Mouse (Mus musculus) inflammation-experienced regulatory T-cells (primary cell): ENCODE data around the gene Cpt1b. TPM values are rescaled to one million over a fixed set of nuclear protein-coding genes. Genes with fewer than 3 reads are reported as not detected.

Experiments
- polyA plus RNA-seq, 2 experiments: library from polyadenylated mRNA; unstranded; fragments of 100-300 nt; shearing (Covaris generic); gene quantifications; one replicate each; pipeline ENCODE4 v1.2.1; 2017

The Cpt1b gene
- 1 to 10 TPM in 1 of 2 experiments, under 1 TPM in 1; 0.64 to 1.6 TPM for polyA plus RNA-seq

GRCm38 (mm10) chr15:89425711-89426121, at the start of gene Cpt1b:
Gene Cpt1b, minus strand, starts transcription at chr15:89425863.

GRCm38 (mm10) chr15:89453865-89454478, 28.3 kb upstream of the Cpt1b start, which contains the start of gene Mapk8ip2:
Gene Mapk8ip2, plus strand, starts transcription at chr15:89453913.

GRCm38 (mm10) chr15:89429352-89430221, 3.9 kb upstream of the Cpt1b start, which contains the start of the genes C730034F03Rik, Gm44502 and Chkb:
Gene C730034F03Rik, plus strand, starts transcription at chr15:89429589.
Gene Gm44502, minus strand, starts transcription at chr15:89429696.
Gene Chkb, minus strand, starts transcription at chr15:89429908.

GRCm38 (mm10) chr15:89410118-89410517, 15.5 kb downstream of the Cpt1b start, which contains the start of gene Syce3:
Gene Syce3, minus strand, starts transcription at chr15:89410503.

GRCm38 (mm10) chr15:89384617-89385016, 41.0 kb downstream of the Cpt1b start, which contains the start of gene Klhdc7b:
Gene Klhdc7b, plus strand, starts transcription at chr15:89384917.

GRCm38 (mm10) chr15:89378831-89379401, 46.7 kb downstream of the Cpt1b start, which contains the start of gene Odf3b:
Gene Odf3b, minus strand, starts transcription at chr15:89379282.

GRCm38 (mm10) chr15:89376957-89377356, 48.7 kb downstream of the Cpt1b start, which contains the start of gene Tymp:
Gene Tymp, minus strand, starts transcription at chr15:89377039.

GRCm38 (mm10) chr15:89373762-89374248, 51.9 kb downstream of the Cpt1b start, which contains the start of gene Sco2:
Gene Sco2, minus strand, starts transcription at chr15:89373846.

Other genes with a start within 250 kb of the Cpt1b start
- gene Plxnb2, start 245.1 kb downstream of the Cpt1b start, polyA plus RNA-seq, result 1 to 10 TPM; 2.3 to 6.2 TPM
- 10 to 100 TPM; 36.9 to 42.4 TPM for gene Dennd6b, start 229.4 kb downstream of the Cpt1b start, polyA plus RNA-seq
- gene Ppp6r2, start 214.3 kb downstream of the Cpt1b start, polyA plus RNA-seq, result 10 to 100 TPM; 19.8 to 22.8 TPM
- 100 to 1,000 TPM; 183 to 186 TPM for gene Sbf1, start 110.6 kb downstream of the Cpt1b start, polyA plus RNA-seq
- not detected for gene Adm2, start 103.1 kb downstream of the Cpt1b start, polyA plus RNA-seq
- not detected for gene Miox, start 91.5 kb downstream of the Cpt1b start, polyA plus RNA-seq
- gene Lmf2, start 70.2 kb downstream of the Cpt1b start, polyA plus RNA-seq, result 10 to 100 TPM; 57.0 to 69.5 TPM
- gene Ncaph2, start 70.1 kb downstream of the Cpt1b start, polyA plus RNA-seq, result 100 to 1,000 TPM; 139 to 146 TPM
- gene Sco2, start 52.0 kb downstream of the Cpt1b start, polyA plus RNA-seq, result 10 to 100 TPM in 1 of 2 experiments, 1 to 10 TPM in 1; 7.7 to 19.2 TPM
- gene Tymp, start 48.8 kb downstream of the Cpt1b start, polyA plus RNA-seq, result 1 to 10 TPM; 1.5 to 1.8 TPM
- gene Odf3b, start 46.6 kb downstream of the Cpt1b start, polyA plus RNA-seq, result 1 to 10 TPM in 1 of 2 experiments, under 1 TPM in 1; 0.71 to 1.4 TPM
- gene Klhdc7b, start 40.9 kb downstream of the Cpt1b start, polyA plus RNA-seq, result under 1 TPM; 0.13 to 0.83 TPM
- under 1 TPM in 1 of 2 experiments, not detected in 1; 0.62 TPM for gene Syce3, start 15.4 kb downstream of the Cpt1b start, polyA plus RNA-seq
- gene C730034F03Rik, start 3.7 kb upstream of the Cpt1b start, polyA plus RNA-seq, result 1 to 10 TPM; 3.3 to 6.9 TPM
- gene Gm44502, start 3.8 kb upstream of the Cpt1b start, polyA plus RNA-seq, result not detected
- gene Chkb, start 4.0 kb upstream of the Cpt1b start, polyA plus RNA-seq, result 100 to 1,000 TPM; 103 to 119 TPM
- under 1 TPM; 0.27 to 0.86 TPM for gene Mapk8ip2, start 28.1 kb upstream of the Cpt1b start, polyA plus RNA-seq
- 10 to 100 TPM; 19.2 to 22.1 TPM for gene Arsa, start 51.6 kb upstream of the Cpt1b start, polyA plus RNA-seq
- gene Shank3, start 73.8 kb upstream of the Cpt1b start, polyA plus RNA-seq, result under 1 TPM; 0.06 to 0.13 TPM
- gene Acr, start 142.5 kb upstream of the Cpt1b start, polyA plus RNA-seq, result not detected
- gene Rabl2, start 166.1 kb upstream of the Cpt1b start, polyA plus RNA-seq, result 1 to 10 TPM; 1.1 to 2.5 TPM